Mouse (Mus musculus) midbrain, embryonic 10.5 days (tissue): ENCODE results near the gene Pf4. TPM values are rescaled to one million over a fixed set of nuclear protein-coding genes. Genes with fewer than 3 reads are reported as not detected.
"Not testable (repeated sequence)": the region's sequence is repeated elsewhere in the genome, so short reads cannot be mapped to it uniquely, and the experiment has no call there.

ENCODE experiments used
- DNase-seq: peaks from one replicate; pipeline ENCODE4 v3.0.0-alpha.2; 2017; ENCODE audit warnings: low spot score
- H3K27ac ChIP-seq: fragments of 300-500 bp; sonication (generic); replicated peaks from 2 replicates; pipeline ENCODE4 v1.5.1; 2016; ENCODE audit warnings: mild to moderate bottlenecking
- H3K27me3 ChIP-seq: fragments of 300-500 bp; sonication (generic); 2 replicates; pipeline ENCODE4 v1.6.1; 2016; ENCODE audit warnings: low read depth, mild to moderate bottlenecking; ENCODE audit not compliant: poor library complexity, severe bottlenecking
- H3K36me3 ChIP-seq: fragments of 300-500 bp; sonication (generic); 2 replicates; pipeline ENCODE4 v1.6.1; 2016; ENCODE audit warnings: mild to moderate bottlenecking, moderate library complexity
- H3K4me1 ChIP-seq: fragments of 300-500 bp; sonication (generic); 2 replicates; pipeline ENCODE4 v1.6.1; 2016
- H3K4me3 ChIP-seq: fragments of 300-500 bp; sonication (generic); 2 replicates; pipeline ENCODE4 v1.5.1; 2016; ENCODE audit warnings: mild to moderate bottlenecking, moderate library complexity
- H3K9me3 ChIP-seq: fragments of 300-500 bp; sonication (generic); replicated peaks from 2 replicates; pipeline ENCODE4 v1.6.1; 2016; ENCODE audit warnings: mild to moderate bottlenecking
- WGBS: fragments of 180-500 bp; shearing (Covaris S2); methylation state at CpG from one replicate; pipeline ENCODE4 v1.1.7; 2016; 5-methylcytosine and 5-hydroxymethylcytosine counted together
- microRNA-seq: library from miRNA; unstranded; fragments of <30 nt; microRNA quantifications from one replicate; pipeline ENCODE4, GENCODE M21; 2017
- polyA plus RNA-seq: library from polyadenylated mRNA; unstranded; fragments of >200 nt; fragmentation: Nextera tagmentation; extraction: Ambion mirVana; gene quantifications from 2 replicates; pipeline ENCODE4 v1.2.1, GENCODE M21; 2016

The Pf4 gene
- polyA plus RNA-seq, 1 experiment from 2014 or later = 51.4 TPM

- 81% methylated on average over 2 of the region's 2 CpGs for WGBS
- H3K4me1 ChIP-seq, H3K4me3 ChIP-seq, H3K27me3 ChIP-seq, H3K9me3 ChIP-seq, H3K27ac ChIP-seq, H3K36me3 ChIP-seq, DNase-seq: not testable (repeated sequence)
These were observed 23.2 kb downstream of the Pf4 start for GRCm38 (mm10) chr5:90795392-90795791.

DNA sequence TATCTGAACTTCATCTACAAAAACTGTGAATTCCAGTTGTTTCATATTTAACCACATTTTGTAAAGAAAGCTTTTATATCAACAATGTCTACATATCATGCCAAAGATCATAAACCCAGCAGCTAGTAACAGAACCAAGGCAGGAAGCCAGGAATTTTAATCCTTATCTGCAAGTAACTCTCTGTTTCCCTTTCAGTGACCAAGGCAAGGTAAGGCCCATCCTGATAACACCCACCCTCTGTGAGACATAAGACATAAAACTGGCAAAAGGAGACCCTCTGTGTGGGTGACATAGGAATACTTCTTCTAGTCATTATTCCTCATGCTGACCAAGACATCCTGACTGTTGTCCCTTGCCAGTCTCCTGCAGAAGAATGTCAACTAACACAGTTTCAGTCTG is 32.3 kb downstream of the Pf4 start:
- no peak for DNase-seq
- no peaks in the 10 kb centered on the region for H3K27me3 ChIP-seq
- H3K27ac ChIP-seq = no peak overlapping the region
- no peak overlapping the region for H3K4me3 ChIP-seq
- no peaks in the 10 kb centered on the region for H3K36me3 ChIP-seq
- no peaks in the 10 kb centered on the region for H3K9me3 ChIP-seq
- H3K4me1 ChIP-seq = no peaks in the 10 kb centered on the region

DNA sequence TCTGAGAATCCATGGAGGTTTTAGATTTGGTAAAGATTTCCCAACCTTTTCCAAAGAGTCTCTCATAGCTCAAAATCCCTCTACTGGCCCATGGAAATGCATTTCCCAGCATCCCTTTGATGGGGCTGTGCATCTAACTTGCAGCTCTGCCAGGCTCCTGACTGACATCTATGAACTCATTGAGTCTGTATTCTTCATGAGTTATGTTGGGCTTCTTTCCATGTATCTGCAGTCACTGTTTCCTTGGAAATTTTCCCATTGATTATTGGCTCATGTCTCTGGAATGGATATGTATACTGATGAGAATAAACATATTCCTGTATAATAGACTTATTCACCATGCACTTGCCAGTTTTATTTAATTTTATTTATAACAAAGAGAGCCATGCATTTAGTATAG is 33.8 kb downstream of the Pf4 start:
- Histone ChIP-seq H3K27me3 (no peaks in the 10 kb centered on the region), H3K9me3 (no peaks in the 10 kb centered on the region), H3K27ac (no peak overlapping the region), H3K36me3 (no peaks in the 10 kb centered on the region), H3K4me1 (no peaks in the 10 kb centered on the region), H3K4me3 (no peak overlapping the region)
- no peak for DNase-seq

DNA sequence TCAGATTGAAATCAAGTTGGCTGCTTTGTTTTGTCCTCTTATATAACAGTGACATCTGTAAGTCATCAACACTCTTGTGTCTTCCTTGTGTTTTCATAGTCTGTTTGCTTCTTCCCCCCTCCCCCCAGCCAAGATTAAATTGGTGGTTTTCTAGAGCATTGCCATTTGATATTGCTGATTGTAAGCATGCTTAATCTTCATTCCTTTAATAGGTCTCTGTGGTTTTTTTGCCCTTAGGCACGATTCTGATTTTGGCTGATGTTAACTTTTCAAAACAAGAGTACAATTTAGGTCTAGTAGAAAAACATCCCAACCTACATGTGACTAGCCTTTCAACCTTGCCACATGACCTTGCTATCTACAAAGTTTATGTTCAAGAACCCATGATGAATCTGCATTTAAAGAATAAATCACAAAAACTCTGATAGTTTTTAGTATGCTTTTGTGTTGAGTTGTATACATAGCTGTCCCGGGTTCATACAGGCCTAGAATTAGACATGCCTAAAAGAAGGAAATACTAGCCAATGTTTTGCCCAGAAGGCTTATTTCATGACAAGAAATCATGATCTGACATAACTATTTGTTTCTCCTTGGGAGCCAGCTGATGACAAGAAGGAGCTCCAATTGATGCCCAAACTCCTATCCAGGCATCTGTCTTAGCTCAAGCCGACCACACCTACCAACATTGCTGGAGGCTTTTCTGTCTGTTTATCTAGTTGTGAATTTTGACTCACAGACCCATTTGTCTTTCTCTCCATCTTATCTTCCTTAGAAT is 35.1 kb downstream of the Pf4 start:
- DNase-seq = no peak
- H3K27ac ChIP-seq = no peak overlapping the region
- no peaks in the 10 kb centered on the region for H3K27me3 ChIP-seq
- 80% methylated on average over 3 of the region's 3 CpGs for WGBS
- H3K9me3 ChIP-seq = no peaks in the 10 kb centered on the region
- no peaks in the 10 kb centered on the region for H3K36me3 ChIP-seq
- no peak overlapping the region for H3K4me3 ChIP-seq
- H3K4me1 ChIP-seq = no peaks in the 10 kb centered on the region

DNA sequence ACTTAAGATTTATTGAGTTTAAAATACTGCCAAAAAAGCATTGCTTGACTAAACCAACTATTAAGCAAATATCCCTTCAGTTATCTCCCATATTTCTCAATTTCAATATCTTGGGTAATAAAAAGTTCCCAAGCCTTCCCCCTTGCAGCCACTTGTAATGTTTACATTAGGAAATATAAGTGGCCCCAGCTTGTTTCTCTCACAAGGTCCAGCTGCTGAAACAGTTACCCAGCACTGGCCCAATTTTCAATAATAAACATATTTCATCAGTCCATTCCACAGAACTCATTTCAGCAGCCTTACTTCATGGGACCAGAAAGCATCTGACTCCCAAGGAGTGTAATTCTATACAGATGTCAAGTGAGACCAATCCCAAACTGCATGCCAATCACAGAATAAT is 47.5 kb downstream of the Pf4 start:
- no peaks in the 10 kb centered on the region for H3K4me1 ChIP-seq
- no peaks in the 10 kb centered on the region for H3K36me3 ChIP-seq
- no peak overlapping the region for H3K27ac ChIP-seq
- no peak for DNase-seq
- no peaks in the 10 kb centered on the region for H3K27me3 ChIP-seq
- H3K9me3 ChIP-seq = no peaks in the 10 kb centered on the region
- no peak overlapping the region for H3K4me3 ChIP-seq

Small RNA genes lying within 50 kb of the gene (microRNA-seq; reads per million reads assigned to microRNA genes)
- not detected for gene Gm24322

Other genes starting within 250 kb of the Pf4 start
- not detected in 2 replicates for gene 5830473C10Rik, start 211.3 kb upstream of the Pf4 start, polyA plus RNA-seq
- 0.37 TPM in 1 of 2 replicates, not detected in the other for gene Rassf6, start 131.8 kb upstream of the Pf4 start, polyA plus RNA-seq
- gene Cxcl5, start 13.1 kb upstream of the Pf4 start, polyA plus RNA-seq = 0.07 TPM in 1 of 2 replicates, not detected in the other
- gene Ppbp, start 3.9 kb upstream of the Pf4 start, polyA plus RNA-seq = 7.3 and 9.7 TPM in 2 replicates
- gene Cxcl3, start 13.7 kb downstream of the Pf4 start, polyA plus RNA-seq = not detected in 2 replicates
- gene Cxcl15, start 22.1 kb downstream of the Pf4 start, polyA plus RNA-seq = not detected in 2 replicates
- gene Cxcl1, start 118.8 kb downstream of the Pf4 start, polyA plus RNA-seq = not detected in 2 replicates
- gene Cxcl2, start 131.4 kb downstream of the Pf4 start, polyA plus RNA-seq = not detected in 2 replicates
- gene Mthfd2l, start 158.7 kb downstream of the Pf4 start, polyA plus RNA-seq = 68.4 and 73.0 TPM in 2 replicates